Mouse (Mus musculus) kidney, adult 2 months (tissue): ENCODE results near the gene Asphd2.

ENCODE experiments used
- CTCF ChIP-seq: fragments of 200-500 bp; conservative IDR thresholded peaks from 2 replicates; pipeline ENCODE4 v1.5.1; 2011; ENCODE audit warnings: low read depth, mild to moderate bottlenecking, control low read depth, low read length, moderate library complexity, mixed read lengths; ENCODE audit not compliant: insufficient read depth, insufficient read length
- POLR2A ChIP-seq: fragments of 200-500 bp; IDR thresholded peaks from one replicate; pipeline ENCODE4 v1.6.1; 2011; ENCODE audit warnings: low read depth, low read length, control low read depth

GRCm38 (mm10) chr5:112376111-112376510, 18.6 kb downstream of the Asphd2 start:
- no peak for TF ChIP-seq POLR2A
- TF ChIP-seq CTCF = no peak
